Mouse (Mus musculus): ENCODE results near the gene Gbe1. TPM values are rescaled to one million over a fixed set of nuclear protein-coding genes. Genes with fewer than 3 reads are reported as not detected.

Gene Gbe1
- polyA plus RNA-seq, 1 experiment from 2014 or later = 24.3 TPM

DNA sequence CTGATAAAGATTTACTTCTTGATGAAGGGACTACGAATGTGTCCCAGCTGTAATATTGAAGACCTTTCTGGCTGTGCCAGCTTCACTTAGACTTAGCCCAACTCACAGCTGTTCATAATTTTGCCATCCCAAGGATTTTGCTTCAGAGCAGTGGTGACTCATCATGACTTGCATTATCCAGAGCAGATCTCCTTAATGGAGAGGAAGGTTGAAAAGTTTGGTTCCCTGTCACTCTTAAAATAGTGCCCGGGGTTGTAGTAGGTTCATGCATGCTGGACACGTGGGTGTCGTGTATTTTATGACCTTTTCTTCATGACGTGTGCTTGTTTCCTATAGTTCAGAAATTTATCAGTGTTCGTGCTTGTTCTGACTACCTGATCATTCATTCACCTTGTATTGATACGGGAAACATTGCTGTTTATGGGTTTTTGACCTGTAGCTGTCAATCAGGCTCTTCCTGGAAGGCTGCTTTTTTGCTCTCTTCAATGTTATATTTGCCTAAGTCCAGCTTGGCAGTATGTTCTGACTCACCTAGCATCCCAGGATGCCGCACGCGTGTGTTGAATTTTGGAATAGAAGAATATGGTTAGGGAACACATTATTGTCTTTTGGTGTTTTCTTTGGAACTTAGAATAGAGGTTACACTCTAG lies 17.0 kb downstream of the Gbe1 start:
- H3K4me3 ChIP-seq = no peak overlapping the region
- no peaks in the 10 kb centered on the region for H3K36me3 ChIP-seq
- H3K27ac ChIP-seq = no peak overlapping the region
- 87% methylated on average over 10 of the region's 10 CpGs for WGBS
- H3K27me3 ChIP-seq (ENCODE audit: insufficient read depth, poor library complexity, severe bottlenecking) = no peaks in the 10 kb centered on the region
- H3K4me1 ChIP-seq = no peaks in the 10 kb centered on the region
- no peak for DNase-seq (ENCODE audit: low spot score)
- H3K9me3 ChIP-seq = no peaks in the 10 kb centered on the region

- H3K9me3 ChIP-seq = no peaks in the 10 kb centered on the region
- DNase-seq (ENCODE audit: low spot score) = no peak
- H3K4me3 ChIP-seq = no peak overlapping the region
- no peaks in the 10 kb centered on the region for H3K36me3 ChIP-seq
- no peaks in the 10 kb centered on the region for H3K4me1 ChIP-seq
- no peaks in the 10 kb centered on the region for H3K27me3 ChIP-seq (ENCODE audit: insufficient read depth, poor library complexity, severe bottlenecking)
- WGBS = 91% methylated on average over 5 of the region's 5 CpGs
- no peak overlapping the region for H3K27ac ChIP-seq
These were observed 21.1 kb downstream of the Gbe1 start for GRCm38 (mm10) chr16:70334812-70335211.

- H3K36me3 ChIP-seq = no peaks in the 10 kb centered on the region
- no peaks in the 10 kb centered on the region for H3K9me3 ChIP-seq
These were observed 21.7 kb downstream of the Gbe1 start for GRCm38 (mm10) chr16:70335472-70335871.

DNA sequence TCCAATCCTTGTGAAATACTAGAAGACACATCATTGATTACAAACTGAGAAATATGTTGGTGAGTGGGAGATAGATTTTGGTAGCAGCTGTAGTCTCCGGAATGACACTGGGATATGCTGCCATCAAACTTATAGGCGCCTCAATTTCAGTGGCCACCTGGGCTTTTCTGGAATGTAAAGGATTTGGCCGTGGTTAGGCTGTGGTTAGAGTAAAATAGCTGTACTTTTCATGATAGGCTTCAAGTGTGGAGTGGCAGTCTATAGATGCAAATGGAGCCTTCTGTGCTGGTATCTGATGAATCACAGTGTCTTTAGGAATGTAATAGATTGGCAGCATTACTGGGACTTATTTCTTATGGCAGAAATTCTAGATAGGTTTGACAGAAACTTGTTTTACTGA lies 23.9 kb downstream of the Gbe1 start:
- 88% methylated on average over 3 of the region's 3 CpGs for WGBS
- Histone ChIP-seq H3K27me3 (ENCODE audit: insufficient read depth, poor library complexity, severe bottlenecking) (no peaks in the 10 kb centered on the region), H3K4me3 (no peak overlapping the region), H3K9me3 (no peaks in the 10 kb centered on the region), H3K4me1 (no peaks in the 10 kb centered on the region), H3K27ac (no peak overlapping the region), H3K36me3 (no peaks in the 10 kb centered on the region)
- DNase-seq (ENCODE audit: low spot score) = no peak

More at GRCm38 (mm10) chr16:70335472-70335871, 21.7 kb downstream of the Gbe1 start:
- Histone ChIP-seq H3K27ac (no peak overlapping the region), H3K4me1 (no peaks in the 10 kb centered on the region), H3K4me3 (no peak overlapping the region), H3K27me3 (ENCODE audit: insufficient read depth, poor library complexity, severe bottlenecking) (no peaks in the 10 kb centered on the region)
- DNase-seq (ENCODE audit: low spot score) = no peak

- DNase-seq (ENCODE audit: low spot score) = no peak
- peaks cover 8% of the 10 kb centered on the region for H3K4me1 ChIP-seq
- H3K36me3 ChIP-seq = no peaks in the 10 kb centered on the region
- no peak overlapping the region for H3K27ac ChIP-seq
- H3K27me3 ChIP-seq (ENCODE audit: insufficient read depth, poor library complexity, severe bottlenecking) = no peaks in the 10 kb centered on the region
- WGBS = 82% methylated on average over 1 of the region's 1 CpGs
- H3K4me3 ChIP-seq = no peak overlapping the region
- no peaks in the 10 kb centered on the region for H3K9me3 ChIP-seq
These were observed 30.7 kb downstream of the Gbe1 start for GRCm38 (mm10) chr16:70344496-70344895.

- H3K4me1 ChIP-seq = peaks cover 8% of the 10 kb centered on the region
- no peak overlapping the region for H3K4me3 ChIP-seq
- H3K27me3 ChIP-seq (ENCODE audit: insufficient read depth, poor library complexity, severe bottlenecking) = no peaks in the 10 kb centered on the region
- H3K9me3 ChIP-seq = no peaks in the 10 kb centered on the region
- 73% methylated on average over 10 of the region's 10 CpGs for WGBS
- H3K27ac ChIP-seq = no peak overlapping the region; the same call in 1 of the 2 replicates
- no peak for DNase-seq (ENCODE audit: low spot score)
- no peaks in the 10 kb centered on the region for H3K36me3 ChIP-seq
These were observed 31.9 kb downstream of the Gbe1 start for GRCm38 (mm10) chr16:70345607-70346006.

DNA sequence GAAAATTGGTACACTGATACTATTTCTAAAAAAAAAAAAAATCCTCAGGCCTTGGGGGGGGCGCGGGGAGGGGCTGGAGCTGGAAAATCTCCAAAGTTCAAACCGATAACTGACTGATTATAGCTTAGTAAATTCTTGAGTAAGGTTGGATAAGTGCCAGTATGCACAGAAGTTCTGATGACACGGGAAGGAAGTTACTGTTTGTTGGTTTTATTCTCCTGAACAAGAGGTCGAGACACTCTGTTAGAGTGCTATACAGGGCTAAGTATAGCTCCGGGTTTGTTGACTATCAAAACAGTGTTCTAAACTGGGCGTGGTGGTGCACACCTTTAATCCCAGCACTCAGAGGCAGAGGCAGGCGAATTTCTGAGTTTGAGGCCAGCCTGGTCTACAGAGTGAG lies 36.3 kb downstream of the Gbe1 start:
- no peak overlapping the region for H3K27ac ChIP-seq
- 77% methylated on average over 8 of the region's 8 CpGs for WGBS
- DNase-seq (ENCODE audit: low spot score) = no peak

DNA sequence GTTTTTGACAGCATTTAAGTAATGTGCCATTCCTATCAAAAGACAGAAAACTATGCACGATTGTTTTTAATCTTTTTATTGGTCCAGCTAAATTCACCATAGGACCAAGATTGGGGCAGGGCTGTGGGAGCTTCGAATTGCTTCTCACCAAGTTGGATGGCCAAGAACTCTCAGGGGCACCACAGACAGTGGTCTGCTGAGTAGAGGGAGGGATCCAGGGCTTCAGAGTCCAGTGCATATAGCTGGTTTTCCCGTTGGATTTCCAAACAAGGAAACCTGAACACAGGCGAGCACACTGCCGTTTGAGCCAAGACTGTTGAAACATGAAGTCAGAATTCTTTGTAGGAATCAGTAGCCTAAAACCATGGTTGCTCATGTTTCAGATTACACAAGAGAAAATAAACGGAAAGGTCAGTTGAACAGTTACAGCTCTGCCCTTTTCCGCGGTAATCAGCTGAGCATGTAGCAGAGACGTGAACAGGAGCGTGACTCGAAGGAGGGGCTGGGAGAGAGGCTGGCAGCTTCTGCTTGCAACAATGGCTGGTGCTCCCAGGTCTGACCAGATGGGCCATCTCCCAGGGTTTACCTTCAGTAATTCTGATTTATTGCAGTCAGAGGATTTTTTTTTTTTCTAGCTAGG lies 38.0 kb downstream of the Gbe1 start:
- Histone ChIP-seq H3K27me3 (ENCODE audit: insufficient read depth, poor library complexity, severe bottlenecking) (no peaks in the 10 kb centered on the region), H3K4me1 (peaks cover 4% of the 10 kb centered on the region), H3K4me3 (no peak overlapping the region), H3K27ac (0 out of 2 replicates have a peak overlapping the region, but pooled peaks have one; percentile 22), H3K9me3 (no peaks in the 10 kb centered on the region), H3K36me3 (no peaks in the 10 kb centered on the region; the same call in 1 of the 2 replicates)
- no peak for DNase-seq (ENCODE audit: low spot score)
- WGBS = 73% methylated on average over 11 of the region's 11 CpGs

More for the DNA sequence above, 36.3 kb downstream of the Gbe1 start:
- Histone ChIP-seq H3K9me3 (no peaks in the 10 kb centered on the region), H3K36me3 (no peaks in the 10 kb centered on the region), H3K27me3 (ENCODE audit: insufficient read depth, poor library complexity, severe bottlenecking) (no peaks in the 10 kb centered on the region), H3K4me3 (no peak overlapping the region), H3K4me1 (peaks cover 8% of the 10 kb centered on the region)

GRCm38 (mm10) chr16:70352571-70352970 lies 38.8 kb downstream of the Gbe1 start:
- H3K9me3 ChIP-seq = no peaks in the 10 kb centered on the region
- DNase-seq (ENCODE audit: low spot score) = no peak
- H3K36me3 ChIP-seq = no peaks in the 10 kb centered on the region; the same call in 1 of the 2 replicates
- no peaks in the 10 kb centered on the region for H3K4me1 ChIP-seq
- no peak overlapping the region for H3K27ac ChIP-seq
- H3K27me3 ChIP-seq (ENCODE audit: insufficient read depth, poor library complexity, severe bottlenecking) = no peaks in the 10 kb centered on the region
- H3K4me3 ChIP-seq = no peak overlapping the region
- WGBS = 81% methylated on average over 3 of the region's 3 CpGs

GRCm38 (mm10) chr16:70353058-70353457 lies 39.3 kb downstream of the Gbe1 start:
- Histone ChIP-seq H3K9me3 (no peaks in the 10 kb centered on the region), H3K4me1 (no peaks in the 10 kb centered on the region), H3K4me3 (no peak overlapping the region), H3K27ac (0 out of 2 replicates have a peak overlapping the region, but pooled peaks have one; percentile 10), H3K27me3 (ENCODE audit: insufficient read depth, poor library complexity, severe bottlenecking) (no peaks in the 10 kb centered on the region), H3K36me3 (no peaks in the 10 kb centered on the region; the same call in 1 of the 2 replicates)
- WGBS = 29% methylated on average over 2 of the region's 2 CpGs
- DNase-seq (ENCODE audit: low spot score) = no peak

DNA sequence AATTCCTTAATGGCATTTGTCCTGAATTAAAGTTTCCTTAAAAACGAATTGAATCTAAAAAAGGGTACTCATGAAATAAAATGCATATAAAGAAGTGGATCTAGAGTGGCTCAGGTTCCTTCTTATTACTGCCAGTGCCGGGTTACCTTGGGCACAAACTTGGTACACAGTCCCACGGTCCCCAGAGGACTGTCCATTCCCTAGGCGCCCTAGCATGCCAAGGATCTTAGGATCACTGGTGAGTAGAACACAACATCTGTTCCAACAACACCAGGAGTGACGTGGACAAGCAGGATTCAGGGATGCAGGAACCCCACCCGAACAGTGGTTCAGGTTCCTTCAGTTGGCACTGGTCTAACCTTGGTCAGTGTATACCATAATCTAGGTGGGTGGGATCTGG lies 44.6 kb downstream of the Gbe1 start:
- Histone ChIP-seq H3K9me3 (peaks cover 7% of the 10 kb centered on the region), H3K4me1 (no peaks in the 10 kb centered on the region), H3K27ac (no peak overlapping the region), H3K27me3 (ENCODE audit: insufficient read depth, poor library complexity, severe bottlenecking) (no peaks in the 10 kb centered on the region), H3K4me3 (no peak overlapping the region), H3K36me3 (peaks cover 14% of the 10 kb centered on the region; the same call in 1 of the 2 replicates)
- DNase-seq (ENCODE audit: low spot score) = no peak
- WGBS = 92% methylated on average over 6 of the region's 6 CpGs

DNA sequence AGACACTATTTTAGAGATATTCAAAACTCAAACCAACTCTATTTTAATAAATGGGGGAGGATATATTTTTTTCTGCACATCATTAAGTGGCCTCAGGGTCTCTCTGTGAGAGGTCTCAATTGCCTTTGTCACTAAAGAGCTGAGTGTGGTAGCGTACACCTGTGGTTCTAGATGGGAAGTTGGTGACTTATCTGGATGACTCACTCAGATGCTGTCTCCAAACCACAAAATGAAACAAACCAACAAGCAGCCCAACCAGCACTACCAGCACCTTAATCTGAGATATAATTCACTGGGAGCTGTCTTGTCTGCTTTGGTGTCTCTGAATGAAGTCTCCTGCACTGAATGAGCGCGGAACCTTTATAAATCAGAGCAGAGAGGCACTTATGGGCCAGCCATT lies 51.5 kb downstream of the Gbe1 start:
- no peak for DNase-seq (ENCODE audit: low spot score)
- Histone ChIP-seq H3K27me3 (ENCODE audit: insufficient read depth, poor library complexity, severe bottlenecking) (no peaks in the 10 kb centered on the region), H3K27ac (no peak overlapping the region), H3K4me3 (no peak overlapping the region), H3K36me3 (peaks cover 11% of the 10 kb centered on the region; the same call in 1 of the 2 replicates), H3K9me3 (peaks cover 3% of the 10 kb centered on the region; the same call in 1 of the 2 replicates), H3K4me1 (no peaks in the 10 kb centered on the region)
- 91% methylated on average over 3 of the region's 3 CpGs for WGBS

- no peak for DNase-seq (ENCODE audit: low spot score)
- H3K4me3 ChIP-seq = no peak overlapping the region
- H3K27me3 ChIP-seq (ENCODE audit: insufficient read depth, poor library complexity, severe bottlenecking) = no peaks in the 10 kb centered on the region
- no peaks in the 10 kb centered on the region for H3K36me3 ChIP-seq
- 85% methylated on average over 2 of the region's 2 CpGs for WGBS
- H3K4me1 ChIP-seq = no peaks in the 10 kb centered on the region
- no peak overlapping the region for H3K27ac ChIP-seq
- H3K9me3 ChIP-seq = no peaks in the 10 kb centered on the region
These were observed 67.3 kb downstream of the Gbe1 start for GRCm38 (mm10) chr16:70381045-70381444.

Measured in heart, embryonic 10.5 days (tissue).